Mouse (Mus musculus): ENCODE measurements at regions not wholly inside any gene's neighbourhood (a gene's known extent, or its start where the extent isn't known, plus 50 kb on each side); places are given as distances from the start of the nearest gene placed in this dataset. TPM values are rescaled to one million over a fixed set of nuclear protein-coding genes. Genes with fewer than 3 reads are reported as not detected.
"Not testable (repeated sequence)": the region's sequence is repeated elsewhere in the genome, so short reads cannot be mapped to it uniquely, and the experiment has no call there.

DNA sequence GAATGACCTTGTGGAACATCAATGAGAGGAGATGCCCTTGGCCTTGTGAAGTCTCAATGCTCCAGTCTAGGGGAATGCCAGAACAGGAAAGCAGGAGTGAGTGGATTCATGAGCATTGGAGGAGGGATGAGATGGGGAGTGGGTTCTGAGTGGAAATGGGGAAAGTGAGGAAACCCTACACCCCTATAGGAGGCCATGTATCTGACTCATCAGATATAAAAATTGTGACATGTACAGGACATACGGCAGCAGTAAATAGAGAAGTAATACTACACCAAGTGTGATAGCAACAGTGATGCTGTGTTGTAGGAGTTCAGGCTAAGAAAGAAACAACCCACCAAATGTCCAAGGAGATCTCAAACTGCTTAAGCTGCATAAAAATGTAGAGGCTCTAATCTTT is 285.8 kb upstream of the Zfp386 start:
- WGBS: 86% methylated on average over 1 of the region's 1 CpGs
- H3K9ac ChIP-seq; H3K27me3 ChIP-seq; H3K9me3 ChIP-seq (replicated peaks); ATAC-seq (replicated peaks; ENCODE audit: low FRiP score); H3K36me3 ChIP-seq; H3K4me1 ChIP-seq; H3K4me2 ChIP-seq; H3K27ac ChIP-seq; H3K4me3 ChIP-seq (replicated peaks): not testable (repeated sequence)

DNA sequence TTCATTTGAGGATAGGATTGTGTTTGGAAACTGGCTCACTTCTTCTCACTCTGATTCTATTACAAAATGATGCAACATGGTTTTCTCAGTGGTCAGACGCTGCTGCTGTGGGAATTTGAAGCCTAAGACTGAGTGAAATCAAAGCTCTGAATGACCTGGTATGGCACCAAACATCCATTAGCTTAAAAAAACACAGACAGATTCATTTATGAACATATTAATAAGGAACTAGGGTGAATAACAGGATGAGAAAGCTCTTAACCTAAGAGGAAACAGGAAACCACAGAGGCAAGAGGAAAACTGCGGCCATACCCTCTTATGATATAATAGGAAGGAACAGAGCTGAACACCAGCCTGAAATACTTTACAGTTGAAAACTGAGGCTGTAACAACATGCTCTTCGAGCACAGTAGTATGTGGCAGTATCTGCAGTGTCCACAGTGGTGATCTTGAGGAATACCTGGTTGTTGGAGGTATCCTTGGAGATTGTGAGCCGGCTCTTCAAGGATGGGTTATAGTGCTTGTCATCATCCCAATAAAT is 282.5 kb upstream of the Zfp386 start:
- not testable (repeated sequence) for H3K9me3 ChIP-seq (replicated peaks); H3K4me1 ChIP-seq; H3K4me3 ChIP-seq (replicated peaks); ATAC-seq (replicated peaks; ENCODE audit: low FRiP score); H3K4me2 ChIP-seq; H3K27me3 ChIP-seq; H3K36me3 ChIP-seq; H3K27ac ChIP-seq; H3K9ac ChIP-seq
- WGBS: 72% methylated on average over 4 of the region's 4 CpGs

- not testable (repeated sequence) for H3K9ac ChIP-seq; H3K9me3 ChIP-seq (replicated peaks); H3K4me1 ChIP-seq; H3K36me3 ChIP-seq; H3K4me2 ChIP-seq; ATAC-seq (replicated peaks; ENCODE audit: low FRiP score); H3K4me3 ChIP-seq (replicated peaks); H3K27ac ChIP-seq; H3K27me3 ChIP-seq
Observed at GRCm38 (mm10) chr12:115771176-115771575, 276.3 kb upstream of the Zfp386 start.

- not testable (repeated sequence) for H3K4me2 ChIP-seq; H3K4me1 ChIP-seq; H3K27me3 ChIP-seq; ATAC-seq (replicated peaks; ENCODE audit: low FRiP score); H3K9me3 ChIP-seq (replicated peaks); H3K9ac ChIP-seq; H3K36me3 ChIP-seq; H3K4me3 ChIP-seq (replicated peaks); H3K27ac ChIP-seq
- WGBS: 70% methylated on average over 1 of the region's 1 CpGs
Observed at GRCm38 (mm10) chr12:115790369-115790768, 257.2 kb upstream of the Zfp386 start.

GRCm38 (mm10) chr12:115802499-115802898 is 245.0 kb upstream of the Zfp386 start:
- 68% methylated on average over 2 of the region's 2 CpGs for WGBS
- not testable (repeated sequence) for H3K9me3 ChIP-seq (replicated peaks); H3K4me2 ChIP-seq

DNA sequence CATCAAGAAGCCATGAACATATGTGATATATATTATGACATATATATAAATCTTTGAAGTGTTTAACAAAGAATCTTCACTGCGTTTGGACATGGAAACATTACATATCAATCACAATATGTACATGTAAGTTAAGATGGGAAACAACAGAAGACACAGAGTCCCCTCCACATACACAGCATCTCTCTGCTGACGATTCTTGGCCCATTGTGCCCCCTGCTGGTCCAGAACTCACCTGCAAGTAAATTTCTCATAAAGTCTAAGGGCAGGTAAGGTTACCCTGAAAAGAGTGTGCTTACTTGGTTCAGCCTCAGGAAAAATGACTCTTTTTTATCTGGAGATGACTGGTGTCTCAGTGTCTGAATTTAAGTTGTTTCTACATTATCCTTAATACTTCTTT is 243.8 kb upstream of the Zfp386 start:
- not testable (repeated sequence) for H3K4me2 ChIP-seq; H3K4me3 ChIP-seq (replicated peaks); H3K9me3 ChIP-seq (replicated peaks); H3K36me3 ChIP-seq; H3K27me3 ChIP-seq; H3K27ac ChIP-seq; H3K4me1 ChIP-seq; ATAC-seq (replicated peaks; ENCODE audit: low FRiP score); H3K9ac ChIP-seq
- 48% methylated on average over 2 of the region's 2 CpGs for WGBS

More at GRCm38 (mm10) chr12:115802499-115802898, 245.0 kb upstream of the Zfp386 start:
- not testable (repeated sequence) for ATAC-seq (replicated peaks; ENCODE audit: low FRiP score); H3K4me3 ChIP-seq (replicated peaks); H3K36me3 ChIP-seq; H3K9ac ChIP-seq; H3K4me1 ChIP-seq; H3K27me3 ChIP-seq; H3K27ac ChIP-seq

DNA sequence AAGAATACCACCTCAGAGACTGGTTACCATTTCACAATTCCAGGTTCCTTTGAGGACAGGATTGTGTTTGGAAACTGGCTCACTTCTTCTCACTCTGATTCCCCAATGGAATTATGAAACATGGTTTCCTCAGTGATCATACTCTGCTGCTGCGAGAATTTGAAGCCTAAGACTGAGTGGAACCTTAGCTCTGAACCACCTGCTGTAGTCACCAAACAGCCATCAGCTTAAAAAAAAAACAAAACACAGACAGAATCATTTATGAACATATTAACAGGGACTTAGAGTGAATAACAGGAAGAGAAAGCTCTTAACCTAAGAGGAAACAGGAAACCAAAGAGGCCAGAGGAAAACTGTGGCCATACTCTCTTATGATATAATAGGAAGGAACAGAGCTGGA is 239.5 kb upstream of the Zfp386 start:
- Histone ChIP-seq H3K27ac (no peak overlapping the region), H3K4me3 (replicated peaks) (no peak overlapping the region), H3K27me3 (no peaks in the 10 kb centered on the region), H3K9me3 (replicated peaks) (peaks cover 13% of the 10 kb centered on the region; the same call in 1 of the 2 replicates), H3K9ac (no peak overlapping the region), H3K36me3 (no peaks in the 10 kb centered on the region), H3K4me2 (no peak overlapping the region), H3K4me1 (no peaks in the 10 kb centered on the region)
- WGBS: 54% methylated on average over 1 of the region's 1 CpGs
- ATAC-seq (replicated peaks; ENCODE audit: low FRiP score): no peak

Small RNA genes lying in the stretch of these regions (microRNA-seq; reads per million reads assigned to microRNA genes)
- gene Gm27722 (not detected), gene Mir6388 (not detected)
